Mouse (Mus musculus) heart, postnatal 0 days (tissue): ENCODE data around the gene Npcd. TPM values are rescaled to one million over a fixed set of nuclear protein-coding genes. Genes with fewer than 3 reads are reported as not detected.

Experiments used
- ATAC-seq: fragments of 200-750 bp; cut with Nextera tagmentation; 2 replicates; pipeline ENCODE4 v1.8.0; 2017; ENCODE audit warnings: low read depth, moderate number of reproducible peaks, moderate library complexity; ENCODE audit not compliant: insufficient read depth
- DNase-seq: peaks from one replicate; pipeline ENCODE4 v3.0.0-alpha.2; 2016; ENCODE audit warnings: low spot score
- H3K27ac ChIP-seq: fragments of 300-500 bp; sonication (generic); 2 replicates; pipeline ENCODE4 v1.5.1; 2014; ENCODE audit warnings: low read depth, mild to moderate bottlenecking
- H3K27me3 ChIP-seq: fragments of 300-500 bp; sonication (generic); 2 replicates; pipeline ENCODE4 v1.6.1; 2014; ENCODE audit warnings: low read length, mixed read lengths; ENCODE audit not compliant: control insufficient read depth, insufficient read depth
- H3K36me3 ChIP-seq: fragments of 300-500 bp; sonication (generic); replicated peaks from 2 replicates; pipeline ENCODE4 v1.6.1; 2014; ENCODE audit warnings: low read length, mixed read lengths; ENCODE audit not compliant: control insufficient read depth, insufficient read depth
- H3K4me1 ChIP-seq: fragments of 300-500 bp; sonication (generic); 2 replicates; pipeline ENCODE4 v1.6.1; 2014; ENCODE audit warnings: antibody characterized with exemption; ENCODE audit not compliant: control insufficient read depth, insufficient read depth
- H3K4me2 ChIP-seq: fragments of 300-500 bp; sonication (generic); 2 replicates; pipeline ENCODE4 v1.6.1; 2014; ENCODE audit warnings: low read depth, mild to moderate bottlenecking, low read length, moderate library complexity
- H3K4me3 ChIP-seq: fragments of 300-500 bp; sonication (generic); 2 replicates; pipeline ENCODE4 v1.5.1; 2014; ENCODE audit warnings: low read depth, low read length
- H3K9ac ChIP-seq: fragments of 300-500 bp; sonication (generic); replicated peaks from 2 replicates; pipeline ENCODE4 v1.6.1; 2014; ENCODE audit warnings: low read depth, low read length, mixed read lengths
- H3K9me3 ChIP-seq: fragments of 300-500 bp; sonication (generic); replicated peaks from 2 replicates; pipeline ENCODE4 v1.6.1; 2016; ENCODE audit warnings: low read length; ENCODE audit not compliant: control insufficient read depth
- CTCF ChIP-seq: IDR thresholded peaks from 2 replicates; pipeline ENCODE4 v1.5.1; 2016; ENCODE audit warnings: antibody characterized with exemption, control low read depth, low read depth
- EP300 ChIP-seq: IDR thresholded peaks from 2 replicates; pipeline ENCODE4 v1.6.1; 2016; ENCODE audit warnings: antibody characterized with exemption, low read depth
- WGBS: fragments of 180-500 bp; shearing (Covaris S2); extraction: QIAGEN DNeasy Blood & Tissue Kit; methylation state at CpG from one replicate; pipeline ENCODE4 v1.1.7; 2014; 5-methylcytosine and 5-hydroxymethylcytosine counted together
- polyA plus RNA-seq: library from polyadenylated mRNA; unstranded; fragments of >200 nt; fragmentation: Nextera tagmentation; extraction: Ambion mirVana; gene quantifications from 2 replicates; pipeline ENCODE4 v1.2.1, GENCODE M21; 2015
- total RNA-seq: library from RNA; depleted of rRNA; stranded (reverse); fragments of >200 nt; gene quantifications from 2 replicates; pipeline ENCODE4 v1.2.3, GENCODE M21; 2014; ENCODE audit warnings: low replicate concordance

The Npcd gene
- total and polyA plus RNA-seq, 2 experiments from 2014 or later: 8.7 TPM; not detected in 1

DNA sequence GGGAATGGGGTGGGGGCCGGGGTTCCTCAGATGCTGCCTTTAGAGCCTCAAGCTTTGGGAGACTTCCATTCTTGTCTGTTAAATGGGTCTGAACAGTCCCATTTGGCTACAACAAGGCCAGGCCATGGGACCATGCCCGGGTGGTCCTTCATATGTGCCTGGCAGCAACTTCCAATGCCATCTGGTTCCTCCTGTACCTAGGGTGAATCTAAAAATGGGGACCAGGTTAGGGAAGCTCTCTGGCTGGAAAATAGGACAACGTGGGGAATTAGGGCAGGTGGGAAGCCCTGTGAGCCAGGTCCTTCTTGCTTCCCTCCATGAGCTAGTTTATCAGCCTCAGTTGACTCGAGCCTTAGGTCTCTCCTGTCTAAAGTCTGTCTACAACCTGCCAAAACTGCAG lies 23.0 kb downstream of the Npcd start:
- peaks cover 34% of the 10 kb centered on the region for H3K27me3 ChIP-seq
- H3K4me2 ChIP-seq: no peak overlapping the region
- no peak overlapping the region for H3K4me3 ChIP-seq
- 61% methylated on average over 4 of the region's 4 CpGs for WGBS
- no peak overlapping the region for H3K27ac ChIP-seq
- H3K4me1 ChIP-seq: no peaks in the 10 kb centered on the region
- TF ChIP-seq EP300 (no peak), CTCF (no peak)
- ATAC-seq (no peak), DNase-seq (no peak)
- no peaks in the 10 kb centered on the region for H3K9me3 ChIP-seq
- no peaks in the 10 kb centered on the region for H3K36me3 ChIP-seq
- H3K9ac ChIP-seq: no peak overlapping the region

- Histone ChIP-seq H3K9me3 (no peaks in the 10 kb centered on the region), H3K4me3 (no peak overlapping the region), H3K36me3 (no peaks in the 10 kb centered on the region), H3K9ac (no peak overlapping the region), H3K27ac (no peak overlapping the region), H3K27me3 (peaks cover 43% of the 10 kb centered on the region), H3K4me1 (no peaks in the 10 kb centered on the region), H3K4me2 (no peak overlapping the region)
- DNase-seq (no peak), ATAC-seq (no peak)
- no peak for TF ChIP-seq CTCF
- no peak for TF ChIP-seq EP300
- 36% methylated on average over 3 of the region's 3 CpGs for WGBS
These were observed 24.0 kb downstream of the Npcd start for GRCm38 (mm10) chr15:79810061-79810460.

DNA sequence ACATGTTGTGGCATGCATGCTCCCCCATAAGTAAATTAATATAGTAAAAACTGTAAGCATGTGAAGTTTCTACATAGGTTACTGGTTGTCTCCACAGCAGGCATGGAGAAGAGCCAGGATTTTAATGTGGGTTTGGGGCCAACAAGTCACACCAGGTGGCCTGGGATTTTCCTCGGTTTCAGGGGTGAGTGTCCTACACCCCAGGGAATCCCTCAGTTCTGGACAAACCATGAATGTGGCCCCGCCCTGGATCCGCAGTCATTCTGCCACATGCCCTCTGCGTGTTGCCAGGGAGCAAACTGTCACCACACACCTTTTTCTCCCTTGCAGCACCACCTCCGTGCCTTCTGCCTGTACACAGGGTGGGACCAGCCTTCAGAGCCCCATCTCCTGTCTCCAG lies 25.4 kb downstream of the Npcd start:
- Histone ChIP-seq H3K27ac (no peak overlapping the region), H3K4me3 (no peak overlapping the region), H3K36me3 (no peaks in the 10 kb centered on the region), H3K9ac (no peak overlapping the region), H3K4me1 (peaks cover 6% of the 10 kb centered on the region; the same call in 1 of the 2 replicates), H3K4me2 (no peak overlapping the region), H3K9me3 (no peaks in the 10 kb centered on the region), H3K27me3 (peaks cover 52% of the 10 kb centered on the region)
- no peak for DNase-seq
- TF ChIP-seq CTCF (no peak), EP300 (no peak)
- 42% methylated on average over 5 of the region's 5 CpGs for WGBS
- no peak for ATAC-seq

DNA sequence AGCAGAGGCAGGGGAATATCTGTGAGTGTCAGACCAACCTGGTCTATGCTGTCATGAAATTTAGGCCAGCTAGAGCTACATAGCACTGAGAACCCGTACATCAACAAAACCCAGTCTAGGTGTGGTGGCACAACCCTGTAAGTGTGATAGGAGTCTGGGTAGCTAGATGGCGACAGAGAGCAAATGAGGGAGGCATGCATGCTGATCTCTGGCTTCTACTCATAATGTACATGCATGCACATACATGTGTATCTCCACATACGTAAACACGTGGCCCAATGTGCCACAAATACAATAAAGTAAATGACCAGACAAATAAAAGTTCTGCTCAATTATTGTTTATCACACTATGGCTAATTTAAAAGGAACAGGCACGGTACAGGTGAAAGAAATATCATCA lies 25.9 kb downstream of the Npcd start:
- no peak overlapping the region for H3K4me3 ChIP-seq
- H3K4me2 ChIP-seq: no peak overlapping the region
- no peak for ATAC-seq
- H3K27me3 ChIP-seq: peaks cover 58% of the 10 kb centered on the region
- H3K36me3 ChIP-seq: no peaks in the 10 kb centered on the region
- WGBS: 29% methylated on average over 5 of the region's 5 CpGs
- H3K9me3 ChIP-seq: no peaks in the 10 kb centered on the region
- H3K4me1 ChIP-seq: peaks cover 8% of the 10 kb centered on the region; the same call in 1 of the 2 replicates
- H3K9ac ChIP-seq: no peak overlapping the region
- TF ChIP-seq EP300: no peak
- TF ChIP-seq CTCF: peak; percentile 82
- no peak overlapping the region for H3K27ac ChIP-seq
- peak; percentile 40 for DNase-seq

DNA sequence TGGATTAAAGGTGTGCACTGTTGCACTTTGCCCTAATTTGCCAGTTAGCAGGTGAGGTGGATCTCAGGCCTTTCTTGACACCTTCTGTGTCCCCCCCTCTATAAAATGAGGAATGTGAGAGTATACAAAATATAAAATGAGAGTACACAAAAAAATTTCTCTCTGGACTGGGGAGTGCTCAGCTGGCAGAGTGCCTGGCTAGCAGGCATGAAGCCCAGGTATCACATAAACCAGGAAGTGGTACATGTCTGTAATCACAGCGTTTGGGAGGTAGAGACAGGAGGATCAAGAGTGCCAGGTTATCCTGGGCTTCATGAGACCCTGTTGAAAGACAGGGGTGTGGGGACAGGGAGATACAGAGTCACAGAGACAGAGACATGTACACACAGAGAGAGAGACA lies 27.0 kb downstream of the Npcd start:
- H3K9me3 ChIP-seq: no peaks in the 10 kb centered on the region
- ATAC-seq (no peak), DNase-seq (no peak)
- peaks cover 8% of the 10 kb centered on the region; the same call in 1 of the 2 replicates for H3K4me1 ChIP-seq
- H3K27ac ChIP-seq: no peak overlapping the region
- TF ChIP-seq EP300: no peak
- TF ChIP-seq CTCF: no peak
- H3K4me3 ChIP-seq: no peak overlapping the region
- no peaks in the 10 kb centered on the region for H3K36me3 ChIP-seq
- H3K27me3 ChIP-seq: peaks cover 68% of the 10 kb centered on the region
- H3K4me2 ChIP-seq: no peak overlapping the region
- no peak overlapping the region for H3K9ac ChIP-seq
- 11% methylated on average over 1 of the region's 1 CpGs for WGBS

- H3K27me3 ChIP-seq: peaks cover 77% of the 10 kb centered on the region
- ATAC-seq: no peak
These were observed 28.8 kb downstream of the Npcd start for GRCm38 (mm10) chr15:79805246-79805645.

More at GRCm38 (mm10) chr15:79805246-79805645, 28.8 kb downstream of the Npcd start:
- TF ChIP-seq EP300 (no peak), CTCF (no peak)
- Histone ChIP-seq H3K27ac (no peak overlapping the region), H3K4me2 (no peak overlapping the region), H3K36me3 (no peaks in the 10 kb centered on the region), H3K4me1 (peaks cover 8% of the 10 kb centered on the region; the same call in 1 of the 2 replicates), H3K9me3 (no peaks in the 10 kb centered on the region), H3K4me3 (no peak overlapping the region), H3K9ac (no peak overlapping the region)
- no peak for DNase-seq
- WGBS: 39% methylated on average over 8 of the region's 8 CpGs
